Mouse (Mus musculus): ENCODE measurements around the gene AC124108.1.

DNA sequence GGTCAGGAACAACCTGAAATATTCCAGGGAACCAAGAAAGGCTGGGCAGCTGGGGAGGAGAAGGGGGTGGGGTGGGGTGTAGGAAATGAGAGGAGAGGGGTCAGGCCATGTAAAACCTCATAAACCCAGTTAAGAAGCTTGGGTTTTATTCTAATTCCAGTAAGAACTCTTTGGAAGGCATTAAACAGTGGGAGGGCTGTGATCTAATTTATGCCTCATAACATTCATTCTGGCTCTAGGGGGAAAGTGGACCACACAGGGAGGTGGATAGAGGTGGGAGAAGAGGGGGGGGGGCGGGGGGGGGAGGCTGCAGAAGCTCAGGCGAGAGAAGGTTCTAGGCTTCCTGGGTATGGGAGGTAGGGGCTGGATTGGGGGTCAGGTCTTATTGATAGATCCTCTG, 19.6 kb upstream of the AC124108.1 start:
- no peak for TF ChIP-seq CTCF (IDR thresholded peaks at IDR 0.05; ENCODE audit: control insufficient read depth, insufficient read depth, insufficient read length)
- TF ChIP-seq USF1 (IDR thresholded peaks at IDR 0.05; ENCODE audit: low read depth): no peak
- TF ChIP-seq MAX (IDR thresholded peaks at IDR 0.05): no peak
- TF ChIP-seq FOSL1 (IDR thresholded peaks at IDR 0.05; ENCODE audit: insufficient read depth, low read length, poor library complexity, severe bottlenecking): no peak
- no peak for TF ChIP-seq MYOG (IDR thresholded peaks at IDR 0.05; ENCODE audit: control insufficient read depth, extremely low read depth, insufficient read length)
- TF ChIP-seq CEBPB (IDR thresholded peaks at IDR 0.05; ENCODE audit: low read depth): no peak
- no peak for TF ChIP-seq MYOD1 (IDR thresholded peaks at IDR 0.05; ENCODE audit: control insufficient read depth, insufficient read length, low read depth)

Data from C2C12 (cell line).